Mouse (Mus musculus) thymus, adult 2 months (tissue): ENCODE measurements at regions not wholly inside any gene's neighbourhood (a gene's known extent, or its start where the extent isn't known, plus 50 kb on each side); places are given as distances from the start of the nearest gene placed in this dataset.

Experiments
- CTCF ChIP-seq: fragments of 200-500 bp; IDR thresholded peaks from 2 replicates; pipeline ENCODE4 v1.5.1; 2012; ENCODE audit warnings: mild to moderate bottlenecking, control low read depth, low read length, moderate library complexity, borderline replicate concordance; ENCODE audit not compliant: control insufficient read depth, poor library complexity, insufficient read depth; ENCODE audit errors: extremely low read depth
- POLR2A ChIP-seq: fragments of 200-500 bp; IDR thresholded peaks from 2 replicates; pipeline ENCODE4 v1.6.1; 2012; ENCODE audit warnings: mild to moderate bottlenecking, low read length, control low read depth, moderate library complexity; ENCODE audit not compliant: control insufficient read depth, poor library complexity, insufficient read depth; ENCODE audit errors: extremely low read depth

GRCm38 (mm10) chr5:58740759-58741158, 1023.0 kb downstream of the Pcdh7 start:
- TF ChIP-seq CTCF (no peak), POLR2A (no peak)
